Mouse (Mus musculus) MEL (cell line): Measurements from ENCODE around the gene Drosha. TPM values are rescaled to one million over a fixed set of nuclear protein-coding genes. Genes with fewer than 3 reads are reported as not detected.
"Not testable (repeated sequence)": the region's sequence is repeated elsewhere in the genome, so short reads cannot be mapped to it uniquely, and the experiment has no call there.

Source experiments
- DNase-seq: peaks from one replicate; pipeline ENCODE4 v3.0.0; 2011; ENCODE audit warnings: low read depth, low spot score
- H3K27ac ChIP-seq: 2 replicates; pipeline ENCODE4 v1.5.1; 2012; ENCODE audit warnings: low read depth, mild to moderate bottlenecking, control low read depth, low read length, moderate library complexity; ENCODE audit not compliant: control insufficient read depth
- H3K27me3 ChIP-seq, 2 experiments: fragments of 150-350 bp in 1 of 2; sonication (generic) in 1 of 2; 2 replicates each; pipeline ENCODE4 v1.6.1; 2012; ENCODE audit warnings: low read length in 2 of 2, mild to moderate bottlenecking in 2 of 2, improper control_type of control experiment in 1 of 2, moderate library complexity in 1 of 2; ENCODE audit not compliant: insufficient read depth in 2 of 2, control insufficient read depth in 1 of 2
- H3K36me3 ChIP-seq, 2 experiments: 2 replicates each; pipeline ENCODE4 v1.6.1; 2012 to 2014; ENCODE audit warnings: low read length in 2 of 2, improper control_type of control experiment in 1 of 2, inconsistent platforms in 1 of 2, mild to moderate bottlenecking in 1 of 2; ENCODE audit not compliant: insufficient read depth in 2 of 2, control insufficient read depth in 1 of 2
- H3K4me1 ChIP-seq, 2 experiments: fragments of 150-350 bp in 1 of 2; sonication (generic) in 1 of 2; 2 replicates each; pipeline ENCODE4 v1.6.1; 2012; ENCODE audit warnings: low read length in 2 of 2, improper control_type of control experiment in 1 of 2, mild to moderate bottlenecking in 1 of 2; ENCODE audit not compliant: insufficient read depth in 2 of 2, control insufficient read depth in 1 of 2
- H3K4me3 ChIP-seq, 2 experiments: fragments of 150-350 bp in 1 of 2; sonication (generic) in 1 of 2; 2 replicates each; pipeline ENCODE4 v1.5.1; 2012; ENCODE audit warnings: low read depth in 2 of 2, low read length in 2 of 2, mild to moderate bottlenecking in 2 of 2, moderate library complexity in 2 of 2, control low read depth in 1 of 2, improper control_type of control experiment in 1 of 2; ENCODE audit not compliant: control insufficient read depth in 1 of 2, insufficient read depth in 1 of 2
- H3K79me2 ChIP-seq: 2 replicates; pipeline ENCODE4 v1.6.1; 2012; ENCODE audit warnings: mild to moderate bottlenecking, low read length, moderate library complexity; ENCODE audit not compliant: control insufficient read depth, poor library complexity, insufficient read depth
- H3K9ac ChIP-seq: 2 replicates; pipeline ENCODE4 v1.6.1; 2012; ENCODE audit warnings: low read depth, mild to moderate bottlenecking, control low read depth, low read length, moderate library complexity; ENCODE audit not compliant: control insufficient read depth, poor library complexity, severe bottlenecking
- H3K9me3 ChIP-seq: fragments of 150-350 bp; sonication (generic); replicated peaks from 2 replicates; pipeline ENCODE4 v1.6.1; 2012; ENCODE audit warnings: mild to moderate bottlenecking, low read length, improper control_type of control experiment, moderate library complexity; ENCODE audit not compliant: insufficient read depth
- ETS1 ChIP-seq: IDR thresholded peaks from 2 replicates; pipeline ENCODE4 v1.6.1; 2012; ENCODE audit warnings: low read depth, mild to moderate bottlenecking, inconsistent platforms, low read length, improper control_type of control experiment, moderate library complexity
- GABPA ChIP-seq: IDR thresholded peaks from 2 replicates; pipeline ENCODE4 v1.6.1; 2012; ENCODE audit warnings: low read depth, mild to moderate bottlenecking, inconsistent platforms, low read length, improper control_type of control experiment, moderate library complexity
- GATA1 ChIP-seq: IDR thresholded peaks from 2 replicates; pipeline ENCODE4 v1.6.1; 2011; ENCODE audit warnings: low read depth, low read length, improper control_type of control experiment
- HCFC1 ChIP-seq: IDR thresholded peaks from 2 replicates; pipeline ENCODE4 v1.6.1; 2012; ENCODE audit warnings: low read depth, mild to moderate bottlenecking, inconsistent platforms, low read length, improper control_type of control experiment, moderate library complexity
- KAT2A ChIP-seq: conservative IDR thresholded peaks from 2 replicates; pipeline ENCODE4 v1.6.1; 2012; ENCODE audit warnings: low read depth, low read length, improper control_type of control experiment, inconsistent platforms
- MAX ChIP-seq: IDR thresholded peaks from 2 replicates; pipeline ENCODE4 v1.6.1; 2011; ENCODE audit warnings: low read length, improper control_type of control experiment
- MEF2A ChIP-seq: IDR thresholded peaks from 2 replicates; pipeline ENCODE4 v1.6.1; 2014; ENCODE audit warnings: low read depth, mild to moderate bottlenecking, inconsistent platforms, low read length, improper control_type of control experiment; ENCODE audit not compliant: poor library complexity, insufficient replicate concordance, severe bottlenecking; ENCODE audit errors: extremely low read depth
- NELFE ChIP-seq: IDR thresholded peaks from 2 replicates; pipeline ENCODE4 v1.6.1; 2011; ENCODE audit warnings: low read depth, low read length, improper control_type of control experiment
- POLR2A ChIP-seq, 2 experiments: IDR thresholded peaks; 2 replicates each; pipeline ENCODE4 v1.6.1; 2011 to 2012; ENCODE audit warnings: low read length in 2 of 2, mild to moderate bottlenecking in 2 of 2, control low read depth in 1 of 2, improper control_type of control experiment in 1 of 2, low read depth in 1 of 2, moderate library complexity in 1 of 2; ENCODE audit not compliant: control insufficient read depth in 1 of 2, insufficient read depth in 1 of 2, poor library complexity in 1 of 2
- POLR2AphosphoS2 ChIP-seq: IDR thresholded peaks from 2 replicates; pipeline ENCODE4 v1.6.1; 2011; ENCODE audit warnings: low read length, improper control_type of control experiment
- RAD21 ChIP-seq: IDR thresholded peaks from 2 replicates; pipeline ENCODE4 v1.6.1; 2011; ENCODE audit warnings: mild to moderate bottlenecking, low read depth, low read length, improper control_type of control experiment
- RCOR1 ChIP-seq: IDR thresholded peaks from 2 replicates; pipeline ENCODE4 v1.6.1; 2012; ENCODE audit warnings: low read depth, mild to moderate bottlenecking, inconsistent platforms, low read length, improper control_type of control experiment
- SIN3A ChIP-seq: IDR thresholded peaks from 2 replicates; pipeline ENCODE4 v1.6.1; 2012; ENCODE audit warnings: low read length, improper control_type of control experiment, inconsistent platforms
- TBP ChIP-seq: IDR thresholded peaks from 2 replicates; pipeline ENCODE4 v1.8.0; 2011; ENCODE audit warnings: low read depth, low read length, improper control_type of control experiment
- TCF12 ChIP-seq: IDR thresholded peaks from 2 replicates; pipeline ENCODE4 v1.6.1; 2014; ENCODE audit warnings: low read depth, mild to moderate bottlenecking, inconsistent platforms, low read length, improper control_type of control experiment, moderate library complexity
- USF1 ChIP-seq: IDR thresholded peaks from 2 replicates; pipeline ENCODE4 v1.6.1; 2014; ENCODE audit warnings: low read depth, mild to moderate bottlenecking, inconsistent platforms, low read length, improper control_type of control experiment, moderate library complexity
- USF2 ChIP-seq, 2 experiments: IDR thresholded peaks; 2 replicates each; pipeline ENCODE4 v1.6.1; 2011 to 2012; ENCODE audit warnings: improper control_type of control experiment in 2 of 2, low read length in 2 of 2, borderline replicate concordance in 1 of 2, inconsistent platforms in 1 of 2, low read depth in 1 of 2, mild to moderate bottlenecking in 1 of 2; ENCODE audit not compliant: insufficient read depth in 1 of 2
- ZNF384 ChIP-seq: IDR thresholded peaks from 2 replicates; pipeline ENCODE4 v1.6.1; 2012; ENCODE audit warnings: low read depth, mild to moderate bottlenecking, inconsistent platforms, low read length, improper control_type of control experiment
- polyA plus RNA-seq, 2 experiments: library from polyadenylated mRNA; stranded (reverse) in 1 of 2; unstranded in 1 of 2; fragments of >175 nt in 1 of 2; fragments of >200 nt in 1 of 2; gene quantifications; 2 replicates each; pipeline versions ENCODE4 v1.2.1 to v1.2.4; 2012; ENCODE audit warnings: low replicate concordance in 2 of 2, low read depth in 1 of 2; ENCODE audit not compliant: insufficient read length in 2 of 2, insufficient read depth in 1 of 2, missing spikeins in 1 of 2
- total RNA-seq: library from RNA; depleted of rRNA; stranded (reverse); fragments of 300-350 nt; gene quantifications from 2 replicates; pipeline ENCODE4 v1.2.3, GENCODE M21; 2012

Gene Drosha
- total and polyA plus RNA-seq, 3 experiments: 43.3 to 482 (median 96.9) TPM

GRCm38 (mm10) chr15:12800405-12801141 is 24.0 kb upstream of the Drosha start:
- Histone ChIP-seq H3K4me3 (peak overlapping the region; percentile 31 to 55), H3K27ac (no peak overlapping the region), H3K79me2 (no peaks in the 10 kb centered on the region), H3K4me1 (no peaks in the 10 kb centered on the region; a peak in 1 of 4 replicates), H3K9me3 (no peaks in the 10 kb centered on the region), H3K9ac (no peak overlapping the region), H3K36me3 (no peaks in the 10 kb centered on the region), H3K27me3 (no peaks in the 10 kb centered on the region)
- no peak for TF ChIP-seq HCFC1
- no peak; the same call in 1 of the 2 replicates for TF ChIP-seq ETS1
- no peak for TF ChIP-seq USF1
- no peak for DNase-seq

- not testable (repeated sequence) for H3K79me2 ChIP-seq, H3K4me1 ChIP-seq, H3K27ac ChIP-seq, H3K9ac ChIP-seq, H3K9me3 ChIP-seq, DNase-seq, H3K27me3 ChIP-seq, H3K36me3 ChIP-seq
- peak; percentile 55 for TF ChIP-seq ETS1
- H3K4me3 ChIP-seq: peak overlapping the region; percentile 31 to 55
These were observed 23.5 kb upstream of the Drosha start for GRCm38 (mm10) chr15:12801142-12801506.

GRCm38 (mm10) chr15:12805071-12805470 is 19.5 kb upstream of the Drosha start:
- no peak for DNase-seq
- H3K9me3 ChIP-seq: no peaks in the 10 kb centered on the region
- peaks cover 3 to 13% of the 10 kb centered on the region in 2 experiments; a peak in 3 of 4 replicates for H3K36me3 ChIP-seq
- no peaks in the 10 kb centered on the region for H3K27me3 ChIP-seq
- no peak overlapping the region for H3K4me3 ChIP-seq
- peaks cover 0 to 5% of the 10 kb centered on the region in 2 experiments; a peak in 2 of 4 replicates for H3K4me1 ChIP-seq
- TF ChIP-seq POLR2A (IDR thresholded peaks at IDR 0.05; ENCODE audit: control insufficient read depth in 1 of 2, insufficient read depth in 1 of 2, low read depth in 1 of 2, low read length in 2 of 2, poor library complexity in 1 of 2) (0 out of 4 replicates have a peak, but pooled peaks of 1 of the 2 experiments have one; percentile 6), NELFE (no peak), POLR2AphosphoS2 (peak; percentile 48; the same call in 1 of the 2 replicates)
- TF ChIP-seq, all 39 proteins: peak for 2
- H3K79me2 ChIP-seq: no peaks in the 10 kb centered on the region
- no peak overlapping the region for H3K9ac ChIP-seq
- no peak overlapping the region for H3K27ac ChIP-seq

- no peak overlapping the region for H3K27ac ChIP-seq
- no peak overlapping the region for H3K9ac ChIP-seq
- H3K9me3 ChIP-seq: no peaks in the 10 kb centered on the region
- no peak for DNase-seq
- H3K36me3 ChIP-seq: peaks cover 3 to 17% of the 10 kb centered on the region in 2 experiments; a peak in 3 of 4 replicates
- H3K79me2 ChIP-seq: no peaks in the 10 kb centered on the region
- no peak overlapping the region for H3K4me3 ChIP-seq
- TF ChIP-seq USF1 (no peak), ZNF384 (no peak), HCFC1 (no peak), SIN3A (no peak), GABPA (no peak), MAX (no peak), RAD21 (no peak), RCOR1 (no peak), ETS1 (no peak), TCF12 (no peak), USF2 (IDR thresholded peaks at IDR 0.05; ENCODE audit: borderline replicate concordance in 1 of 2, insufficient read depth in 1 of 2, low read depth in 1 of 2, low read length in 2 of 2) (no peak), MEF2A (no peak), KAT2A (no peak), TBP (no peak), GATA1 (no peak)
- H3K27me3 ChIP-seq: no peaks in the 10 kb centered on the region
- H3K4me1 ChIP-seq: peaks cover 0 to 5% of the 10 kb centered on the region in 2 experiments; a peak in 2 of 4 replicates
These were observed 17.5 kb upstream of the Drosha start for GRCm38 (mm10) chr15:12807088-12807487.
